Mouse (Mus musculus) bone marrow macrophage, adult 2 months (primary cell): Measurements from ENCODE around the gene Ripor2. TPM values are rescaled to one million over a fixed set of nuclear protein-coding genes. Genes with fewer than 3 reads are reported as not detected.

Experiments
- H3K27ac ChIP-seq: 2 replicates; pipeline ENCODE4 v1.5.1; 2012; ENCODE audit warnings: low read depth, low read length; ENCODE audit not compliant: insufficient read depth
- H3K4me1 ChIP-seq: 2 replicates; pipeline ENCODE4 v1.6.1; 2012; ENCODE audit warnings: low read length; ENCODE audit not compliant: control insufficient read depth, insufficient read depth
- H3K4me3 ChIP-seq: 2 replicates; pipeline ENCODE4 v1.5.1; 2012; ENCODE audit warnings: mild to moderate bottlenecking, low read length, moderate library complexity; ENCODE audit not compliant: insufficient read depth
- CTCF ChIP-seq: IDR thresholded peaks from 2 replicates; pipeline ENCODE4 v1.5.1; 2012; ENCODE audit warnings: low read depth, mild to moderate bottlenecking, low read length, moderate library complexity
- POLR2A ChIP-seq: IDR thresholded peaks from 2 replicates; pipeline ENCODE4 v1.6.1; 2012; ENCODE audit warnings: mild to moderate bottlenecking, low read depth, low read length, borderline replicate concordance
- polyA plus RNA-seq: library from polyadenylated mRNA; stranded (reverse); fragments of >200 nt; gene quantifications from 2 replicates; pipeline ENCODE4 v1.2.4, GENCODE M21; 2012; ENCODE audit not compliant: missing spikeins, insufficient read depth, insufficient read length

The Ripor2 gene
- polyA plus RNA-seq, 1 experiment, result 0.46 TPM

DNA sequence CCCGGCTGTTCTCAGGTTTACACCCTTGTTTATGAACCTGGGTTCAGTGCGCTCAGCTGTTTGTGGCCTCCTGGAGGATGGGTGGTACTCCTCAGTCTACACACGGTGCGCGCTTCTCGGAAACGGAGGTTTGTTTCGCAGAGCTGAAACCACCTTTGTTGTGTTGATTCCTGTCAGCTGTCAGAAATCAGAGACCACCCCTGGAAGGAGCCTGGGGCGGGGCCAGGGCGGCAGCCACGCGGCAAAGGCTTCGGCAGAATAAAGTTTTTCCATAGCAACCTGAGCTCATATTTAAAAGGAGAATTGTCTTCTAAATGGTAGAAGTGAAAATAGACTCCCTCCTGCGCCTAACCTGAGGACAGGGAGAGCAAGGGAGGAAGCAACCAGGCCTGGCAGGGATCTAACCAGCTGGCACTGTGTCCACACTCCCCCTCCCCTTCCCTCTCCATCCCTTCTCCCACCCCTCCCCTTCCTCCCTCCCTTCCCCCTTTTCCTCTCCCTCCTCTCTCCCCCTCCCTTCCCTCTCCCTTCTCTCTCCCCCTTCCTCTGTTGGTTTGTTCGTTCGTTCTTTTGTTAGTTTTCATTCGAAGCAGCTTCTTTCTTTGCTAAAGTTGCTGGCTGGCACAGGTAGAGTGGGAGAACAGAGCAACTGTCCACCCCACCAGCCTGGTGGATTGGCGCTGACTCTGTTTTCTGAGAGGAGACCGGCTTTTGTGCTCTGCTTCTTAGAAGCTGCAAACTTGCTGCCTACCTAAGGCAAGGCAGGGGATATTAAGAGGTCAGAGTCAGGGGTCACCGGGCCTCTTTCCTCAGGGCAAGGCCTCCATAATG, 23.0 kb downstream of the Ripor2 start:
- TF ChIP-seq CTCF (no peak), POLR2A (no peak)
- H3K4me1 ChIP-seq, result peaks cover 26% of the 10 kb centered on the region
- no peak overlapping the region for H3K27ac ChIP-seq
- no peak overlapping the region for H3K4me3 ChIP-seq

- Histone ChIP-seq H3K4me3 (no peak overlapping the region), H3K4me1 (peaks cover 26% of the 10 kb centered on the region), H3K27ac (no peak overlapping the region)
- TF ChIP-seq CTCF (no peak), POLR2A (no peak)
Measured at GRCm38 (mm10) chr13:24605755-24606154, 23.8 kb downstream of the Ripor2 start.

- TF ChIP-seq CTCF (no peak), POLR2A (no peak)
- Histone ChIP-seq H3K27ac (peak overlapping the region; percentile 35), H3K4me3 (no peak overlapping the region), H3K4me1 (peaks cover 22% of the 10 kb centered on the region)
Measured at GRCm38 (mm10) chr13:24607961-24608360, 26.0 kb downstream of the Ripor2 start.

DNA sequence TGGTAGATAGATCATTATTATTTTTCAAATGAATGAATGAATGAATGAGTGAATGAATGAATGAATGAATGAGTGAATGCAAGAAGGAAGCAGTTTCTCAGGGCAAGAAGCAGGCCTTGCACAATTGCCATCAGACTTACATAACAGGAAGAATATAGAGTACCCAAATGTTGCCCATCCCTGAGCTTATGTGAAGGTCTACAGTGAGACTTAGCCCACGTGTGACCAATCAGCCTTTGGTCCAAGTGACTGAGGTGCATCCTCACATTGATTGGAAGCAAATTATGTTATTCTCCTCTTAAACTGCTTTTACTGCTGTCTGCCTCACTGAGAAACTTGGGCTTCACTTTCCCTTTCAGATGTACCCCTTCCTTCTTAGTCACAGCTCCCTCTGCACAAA, 26.7 kb downstream of the Ripor2 start:
- Histone ChIP-seq H3K27ac (no peak overlapping the region), H3K4me1 (peaks cover 23% of the 10 kb centered on the region), H3K4me3 (no peak overlapping the region)
- TF ChIP-seq CTCF (no peak), POLR2A (no peak)

GRCm38 (mm10) chr13:24610883-24611282, 28.9 kb downstream of the Ripor2 start:
- no peak for TF ChIP-seq POLR2A
- no peak for TF ChIP-seq CTCF
- Histone ChIP-seq H3K27ac (no peak overlapping the region), H3K4me3 (no peak overlapping the region), H3K4me1 (peaks cover 28% of the 10 kb centered on the region)

GRCm38 (mm10) chr13:24613031-24613430, 31.0 kb downstream of the Ripor2 start:
- TF ChIP-seq CTCF (no peak), POLR2A (no peak)
- Histone ChIP-seq H3K4me3 (no peak overlapping the region), H3K27ac (no peak overlapping the region), H3K4me1 (peaks cover 23% of the 10 kb centered on the region)

DNA sequence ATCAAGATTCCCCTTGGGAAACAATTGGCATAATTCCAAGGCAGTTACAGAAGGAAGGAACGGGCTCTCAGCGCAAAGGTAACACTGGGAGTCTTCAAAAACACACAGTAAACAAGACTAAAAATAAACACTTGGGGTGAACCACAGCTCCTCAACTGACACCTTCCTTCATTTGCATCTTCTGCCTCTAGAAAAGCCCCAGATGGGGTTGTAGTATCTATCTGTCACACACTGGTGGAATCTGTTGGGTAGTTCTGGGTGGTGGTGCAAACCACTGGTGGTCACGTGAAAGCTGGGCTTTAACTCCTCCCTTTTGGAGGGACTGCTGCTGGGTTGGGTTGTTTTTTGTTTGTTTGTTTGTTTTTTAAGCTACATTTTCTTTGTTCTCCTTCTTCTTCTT, 31.4 kb downstream of the Ripor2 start:
- TF ChIP-seq POLR2A (no peak), CTCF (no peak)
- Histone ChIP-seq H3K4me3 (no peak overlapping the region), H3K27ac (no peak overlapping the region), H3K4me1 (peaks cover 23% of the 10 kb centered on the region)

DNA sequence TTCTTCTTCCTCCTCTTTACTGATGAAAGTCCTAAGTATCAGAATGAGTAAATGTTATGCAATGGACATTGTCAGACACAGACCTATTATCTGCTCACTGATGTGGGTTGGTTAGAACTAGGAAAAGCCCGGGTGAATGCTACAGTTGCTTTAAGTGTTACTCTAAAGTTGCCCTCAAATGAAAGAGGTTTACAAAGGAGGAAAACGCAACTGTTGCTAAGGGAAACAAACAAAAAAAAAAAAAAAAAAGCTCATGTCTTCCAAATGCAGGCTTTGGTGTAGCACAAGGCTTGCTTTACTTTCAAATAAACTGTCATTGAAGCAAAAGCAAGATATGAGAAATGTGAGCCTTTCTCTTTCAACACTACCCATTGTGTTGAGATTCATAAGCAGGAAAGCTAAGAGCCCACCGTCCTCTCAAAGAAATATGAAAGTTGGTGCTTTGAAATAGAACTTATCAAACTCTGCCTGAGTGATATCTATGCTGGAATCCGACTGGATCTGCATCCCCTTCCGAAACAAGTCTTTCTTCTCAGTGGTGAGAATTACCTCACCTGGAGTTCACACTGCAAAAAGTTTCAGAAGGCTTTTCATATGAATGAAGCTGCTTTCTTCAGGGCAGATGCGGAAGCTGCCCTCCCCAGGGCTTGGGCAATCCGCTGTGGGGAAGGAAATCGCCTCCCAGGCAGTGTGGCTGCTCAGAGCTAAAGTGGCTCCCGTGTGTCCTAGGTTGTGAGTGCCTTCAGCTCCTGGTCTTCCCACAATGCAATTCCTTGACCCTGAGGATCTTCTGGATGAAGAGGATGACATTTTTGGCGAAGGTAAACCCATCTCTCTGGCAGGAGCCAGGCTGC, 32.2 kb downstream of the Ripor2 start:
- no peak overlapping the region for H3K4me3 ChIP-seq
- H3K4me1 ChIP-seq, result peaks cover 19% of the 10 kb centered on the region
- no peak overlapping the region for H3K27ac ChIP-seq
- no peak for TF ChIP-seq POLR2A
- TF ChIP-seq CTCF, result no peak

- Histone ChIP-seq H3K4me3 (no peak overlapping the region), H3K27ac (no peak overlapping the region), H3K4me1 (peaks cover 19% of the 10 kb centered on the region)
- no peak for TF ChIP-seq POLR2A
- peak; percentile 74 for TF ChIP-seq CTCF
Measured at GRCm38 (mm10) chr13:24615921-24616565, 34.1 kb downstream of the Ripor2 start.

- Histone ChIP-seq H3K27ac (no peak overlapping the region), H3K4me3 (no peak overlapping the region), H3K4me1 (peaks cover 19% of the 10 kb centered on the region)
- TF ChIP-seq CTCF, result no peak
- no peak for TF ChIP-seq POLR2A
Measured at GRCm38 (mm10) chr13:24616645-24617044, 34.7 kb downstream of the Ripor2 start.
